Mouse (Mus musculus): ENCODE data around the gene Fam189a1. TPM values are rescaled to one million over a fixed set of nuclear protein-coding genes. Genes with fewer than 3 reads are reported as not detected.
A peak's percentile ranks its signal among the peaks of the same experiment; 100 is the strongest.

The Fam189a1 gene
- polyA plus RNA-seq, 1 experiment from 2014 or later, result 7.7 TPM

DNA sequence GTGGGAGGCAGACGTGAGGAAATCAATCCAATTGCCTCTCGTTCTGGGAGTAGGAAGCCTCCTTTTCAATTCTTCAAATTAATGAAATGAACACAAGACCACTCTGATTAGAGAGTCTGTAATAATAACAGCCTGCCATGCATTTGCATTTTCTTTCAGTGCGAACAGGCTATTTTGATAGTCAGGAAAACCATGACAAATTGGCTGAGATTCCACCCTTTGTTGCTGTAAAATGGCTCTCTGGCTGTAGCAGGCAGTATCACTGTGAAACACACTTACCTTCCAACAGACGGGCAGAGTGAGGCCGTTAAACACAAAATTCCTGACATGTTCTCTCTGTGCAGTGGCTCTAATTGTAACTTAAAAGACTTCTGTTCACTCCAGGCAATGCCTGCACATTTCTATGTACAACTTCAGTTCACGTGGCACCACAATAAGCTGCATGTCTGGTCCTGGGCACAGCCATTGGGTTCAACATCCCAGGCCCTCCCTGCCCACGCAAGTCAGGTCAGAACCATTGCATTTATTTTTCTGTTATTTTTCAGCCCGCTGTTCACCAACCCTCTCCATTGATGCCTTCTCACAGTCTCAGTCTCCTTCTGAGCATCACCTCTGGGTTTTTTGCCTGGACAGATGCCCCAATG is 138.2 kb downstream of the Fam189a1 start:
- Histone ChIP-seq H3K4me2 (replicated peaks) (no peak overlapping the region), H3K9me3 (replicated peaks) (no peaks in the 10 kb centered on the region), H3K27ac (peak overlapping the region; percentile 3; the same call in 1 of the 2 replicates), H3K27me3 (no peaks in the 10 kb centered on the region), H3K9ac (no peak overlapping the region), H3K4me3 (no peak overlapping the region), H3K4me1 (peaks cover 13% of the 10 kb centered on the region), H3K36me3 (no peaks in the 10 kb centered on the region)
- peak; percentile 76 for ATAC-seq (ENCODE audit: low FRiP score)
- 46% methylated on average over 8 of the region's 8 CpGs for WGBS

- no peaks in the 10 kb centered on the region for H3K9me3 ChIP-seq (replicated peaks)
- ATAC-seq (ENCODE audit: low FRiP score), result peak; percentile 54; the same call in 1 of the 2 replicates
- no peak overlapping the region for H3K27ac ChIP-seq
- H3K36me3 ChIP-seq, result no peaks in the 10 kb centered on the region
- no peak overlapping the region for H3K4me3 ChIP-seq
- WGBS, result 70% methylated on average over 5 of the region's 5 CpGs
- H3K27me3 ChIP-seq, result no peaks in the 10 kb centered on the region
- peaks cover 13% of the 10 kb centered on the region for H3K4me1 ChIP-seq
- no peak overlapping the region for H3K4me2 ChIP-seq (replicated peaks)
- H3K9ac ChIP-seq, result no peak overlapping the region
Observed at GRCm38 (mm10) chr7:65017348-65017747, 139.0 kb downstream of the Fam189a1 start.

DNA sequence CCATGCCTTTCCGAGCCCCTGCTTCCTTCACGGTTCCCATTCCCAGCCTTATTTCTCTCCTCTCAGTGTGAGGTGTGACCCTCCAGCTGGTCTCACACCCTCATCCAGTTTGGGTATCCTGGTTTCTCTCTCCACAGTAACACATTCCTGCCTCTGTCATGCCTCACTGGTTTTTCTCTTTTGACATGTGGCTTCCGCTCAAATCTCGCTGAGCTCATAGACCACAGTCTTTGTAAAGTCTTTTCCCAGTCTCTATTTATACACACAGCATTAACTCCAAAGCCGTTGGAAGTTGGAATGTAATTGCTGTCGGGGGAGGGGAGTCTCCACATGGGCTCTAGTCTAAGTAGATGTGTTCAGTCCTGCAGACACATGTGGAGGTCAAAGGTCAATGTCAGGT is 145.2 kb downstream of the Fam189a1 start:
- ATAC-seq (ENCODE audit: low FRiP score), result no peak
- Histone ChIP-seq H3K27me3 (no peaks in the 10 kb centered on the region), H3K4me3 (no peak overlapping the region), H3K9ac (no peak overlapping the region), H3K9me3 (replicated peaks) (no peaks in the 10 kb centered on the region), H3K27ac (no peak overlapping the region), H3K4me1 (0 out of 2 replicates have a peak, but pooled peaks cover 4% of the 10 kb centered on the region), H3K36me3 (no peaks in the 10 kb centered on the region), H3K4me2 (replicated peaks) (no peak overlapping the region)
- WGBS, result 37% methylated on average over 6 of the region's 6 CpGs

DNA sequence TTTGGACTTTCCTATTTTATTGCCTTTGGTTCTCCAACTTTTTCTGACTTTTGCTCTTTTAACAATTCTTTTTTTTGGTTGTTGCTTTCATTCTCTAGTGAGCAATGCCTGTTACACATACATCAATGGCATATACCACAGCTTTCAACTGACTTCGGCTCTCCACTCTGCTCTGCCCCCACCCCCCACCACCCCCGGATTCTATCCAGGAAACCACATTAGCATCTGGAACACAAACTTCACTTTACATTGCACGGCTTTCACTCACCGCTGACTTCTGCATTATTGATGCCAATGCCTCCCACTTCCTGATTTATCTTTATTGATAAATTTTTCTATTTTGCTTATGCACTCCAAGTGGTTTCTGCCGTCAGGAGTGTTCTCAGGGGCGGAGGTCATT is 146.1 kb downstream of the Fam189a1 start:
- WGBS, result 38% methylated on average over 6 of the region's 6 CpGs
- H3K36me3 ChIP-seq, result no peaks in the 10 kb centered on the region
- ATAC-seq (ENCODE audit: low FRiP score), result no peak
- H3K4me3 ChIP-seq, result no peak overlapping the region
- H3K27me3 ChIP-seq, result no peaks in the 10 kb centered on the region
- no peaks in the 10 kb centered on the region for H3K9me3 ChIP-seq (replicated peaks)
- no peak overlapping the region for H3K4me2 ChIP-seq (replicated peaks)
- H3K27ac ChIP-seq, result no peak overlapping the region
- H3K4me1 ChIP-seq, result 0 out of 2 replicates have a peak, but pooled peaks cover 4% of the 10 kb centered on the region
- no peak overlapping the region for H3K9ac ChIP-seq

- no peak for ATAC-seq (ENCODE audit: low FRiP score)
- Histone ChIP-seq H3K36me3 (no peaks in the 10 kb centered on the region), H3K27ac (no peak overlapping the region), H3K4me1 (0 out of 2 replicates have a peak, but pooled peaks cover 4% of the 10 kb centered on the region), H3K27me3 (no peaks in the 10 kb centered on the region), H3K4me3 (no peak overlapping the region), H3K4me2 (replicated peaks) (no peak overlapping the region), H3K9me3 (replicated peaks) (no peaks in the 10 kb centered on the region), H3K9ac (no peak overlapping the region)
- WGBS, result 75% methylated on average over 2 of the region's 2 CpGs
Observed at GRCm38 (mm10) chr7:65005731-65006130, 150.6 kb downstream of the Fam189a1 start.

DNA sequence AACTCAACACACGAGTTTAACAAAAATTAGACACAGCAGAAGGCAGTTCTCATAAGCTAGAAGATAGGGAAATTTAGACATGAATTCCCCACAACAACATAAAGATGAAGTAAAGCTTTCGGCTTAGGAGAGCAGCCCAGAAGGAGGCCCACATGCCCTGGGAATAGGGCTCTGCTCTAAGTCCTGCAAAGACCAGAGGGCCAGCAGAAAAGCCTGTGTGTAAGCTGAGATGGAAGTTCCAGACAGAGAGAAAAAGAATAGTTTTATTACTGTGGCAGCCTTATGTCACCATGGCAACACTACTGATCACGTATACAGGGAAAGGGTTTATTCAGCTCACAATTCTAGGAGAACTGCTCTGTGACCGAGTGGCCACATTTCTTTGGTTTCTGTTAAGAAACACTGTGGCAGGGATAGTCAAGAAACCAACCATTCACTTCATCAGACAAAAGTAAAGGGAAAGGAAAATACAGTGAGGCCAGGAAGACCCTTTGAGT is 156.6 kb downstream of the Fam189a1 start:
- Histone ChIP-seq H3K9me3 (replicated peaks) (no peaks in the 10 kb centered on the region), H3K4me2 (replicated peaks) (no peak overlapping the region), H3K27ac (no peak overlapping the region), H3K4me3 (no peak overlapping the region), H3K27me3 (no peaks in the 10 kb centered on the region), H3K9ac (no peak overlapping the region), H3K4me1 (0 out of 2 replicates have a peak, but pooled peaks cover 4% of the 10 kb centered on the region), H3K36me3 (no peaks in the 10 kb centered on the region)
- ATAC-seq (ENCODE audit: low FRiP score), result no peak
- 61% methylated on average over 4 of the region's 4 CpGs for WGBS

DNA sequence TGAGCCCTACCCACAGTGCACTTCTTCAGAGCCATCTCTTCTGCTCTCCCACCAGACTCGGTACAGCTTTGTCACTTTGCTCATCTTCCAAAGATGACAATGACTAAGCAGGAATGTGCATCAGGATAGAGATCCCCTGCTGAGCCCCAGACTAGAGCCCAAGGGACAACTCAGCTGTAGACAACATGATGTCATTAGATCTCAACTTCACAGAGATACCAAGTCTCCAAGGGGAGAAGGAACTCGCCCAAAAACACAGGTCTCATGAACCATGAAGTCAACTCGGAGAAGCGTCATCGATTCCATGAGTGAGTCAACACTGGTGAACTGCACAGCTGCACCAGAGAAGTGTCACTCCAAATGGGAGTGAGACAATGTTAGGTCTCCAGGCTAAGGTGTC is 158.6 kb downstream of the Fam189a1 start:
- H3K4me2 ChIP-seq (replicated peaks), result no peak overlapping the region
- H3K4me3 ChIP-seq, result no peak overlapping the region
- no peaks in the 10 kb centered on the region for H3K27me3 ChIP-seq
- H3K9ac ChIP-seq, result no peak overlapping the region
- no peak overlapping the region for H3K27ac ChIP-seq
- no peaks in the 10 kb centered on the region for H3K36me3 ChIP-seq
- H3K9me3 ChIP-seq (replicated peaks), result no peaks in the 10 kb centered on the region
- WGBS, result 92% methylated on average over 5 of the region's 5 CpGs
- no peak for ATAC-seq (ENCODE audit: low FRiP score)
- H3K4me1 ChIP-seq, result 0 out of 2 replicates have a peak, but pooled peaks cover 4% of the 10 kb centered on the region

DNA sequence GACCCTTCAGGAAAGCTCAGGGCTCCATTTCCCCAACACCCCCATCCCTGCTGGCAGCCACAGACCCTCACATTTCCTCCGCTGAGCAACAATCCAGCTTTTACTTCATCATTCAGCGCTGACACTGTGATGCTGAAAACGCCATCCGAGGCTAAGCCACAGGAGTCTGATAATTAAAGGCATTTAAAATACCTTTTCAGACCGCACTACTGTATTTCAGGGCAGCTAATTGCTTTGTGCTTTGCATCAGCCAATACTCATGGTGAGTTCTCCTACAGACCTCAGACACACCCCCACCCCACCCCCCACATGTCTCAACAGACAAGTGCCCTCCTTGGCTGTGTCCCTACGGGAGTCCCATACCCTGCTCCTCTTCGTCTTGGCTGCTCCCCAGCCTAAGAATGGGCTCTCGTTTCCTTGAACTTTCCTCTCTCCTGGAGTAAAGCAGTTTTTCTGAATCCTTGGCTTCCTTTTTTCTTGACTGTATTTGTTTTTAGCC is 160.4 kb downstream of the Fam189a1 start:
- 0 out of 2 replicates have a peak, but pooled peaks cover 4% of the 10 kb centered on the region for H3K4me1 ChIP-seq
- no peak overlapping the region for H3K4me3 ChIP-seq
- H3K27ac ChIP-seq, result no peak overlapping the region
- H3K4me2 ChIP-seq (replicated peaks), result no peak overlapping the region
- H3K27me3 ChIP-seq, result no peaks in the 10 kb centered on the region
- 48% methylated on average over 8 of the region's 8 CpGs for WGBS
- no peak overlapping the region for H3K9ac ChIP-seq
- H3K9me3 ChIP-seq (replicated peaks), result no peaks in the 10 kb centered on the region
- no peaks in the 10 kb centered on the region for H3K36me3 ChIP-seq
- ATAC-seq (ENCODE audit: low FRiP score), result no peak

GRCm38 (mm10) chr7:64989406-64989805 is 167.0 kb downstream of the Fam189a1 start:
- no peak overlapping the region for H3K27ac ChIP-seq
- no peaks in the 10 kb centered on the region for H3K36me3 ChIP-seq
- H3K4me3 ChIP-seq, result no peak overlapping the region
- H3K27me3 ChIP-seq, result no peaks in the 10 kb centered on the region
- ATAC-seq (ENCODE audit: low FRiP score), result no peak
- no peaks in the 10 kb centered on the region for H3K4me1 ChIP-seq
- no peak overlapping the region for H3K9ac ChIP-seq
- H3K4me2 ChIP-seq (replicated peaks), result no peak overlapping the region
- WGBS, result 80% methylated on average over 4 of the region's 4 CpGs
- H3K9me3 ChIP-seq (replicated peaks), result no peaks in the 10 kb centered on the region

DNA sequence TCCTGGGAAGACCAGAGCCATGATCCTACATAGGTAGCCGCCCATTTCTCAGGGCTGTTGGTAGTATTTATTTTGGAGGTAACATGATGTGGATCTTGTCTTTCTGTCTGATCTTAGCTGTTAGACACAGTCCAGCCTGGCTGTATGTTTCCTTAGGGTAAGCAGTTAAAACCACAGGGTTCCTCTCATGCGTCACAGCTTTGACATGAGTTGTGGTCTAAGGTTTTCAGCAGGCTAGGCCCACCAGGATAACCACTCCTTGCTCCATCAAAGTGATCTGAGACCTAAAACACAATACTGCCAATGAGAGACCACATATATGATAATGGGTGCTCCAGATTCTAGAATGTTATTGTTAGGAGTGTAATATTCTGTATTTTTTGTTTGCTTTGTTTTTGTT is 168.4 kb downstream of the Fam189a1 start:
- no peaks in the 10 kb centered on the region for H3K27me3 ChIP-seq
- H3K27ac ChIP-seq, result no peak overlapping the region
- no peaks in the 10 kb centered on the region for H3K9me3 ChIP-seq (replicated peaks)
- no peaks in the 10 kb centered on the region for H3K36me3 ChIP-seq
- 79% methylated on average over 2 of the region's 2 CpGs for WGBS
- H3K9ac ChIP-seq, result no peak overlapping the region
- H3K4me2 ChIP-seq (replicated peaks), result no peak overlapping the region
- no peaks in the 10 kb centered on the region for H3K4me1 ChIP-seq
- no peak overlapping the region for H3K4me3 ChIP-seq
- no peak for ATAC-seq (ENCODE audit: low FRiP score)

GRCm38 (mm10) chr7:64984468-64985120 is 171.8 kb downstream of the Fam189a1 start:
- no peak for ATAC-seq (ENCODE audit: low FRiP score)
- Histone ChIP-seq H3K27ac (no peak overlapping the region), H3K9me3 (replicated peaks) (no peaks in the 10 kb centered on the region), H3K4me2 (replicated peaks) (no peak overlapping the region), H3K36me3 (no peaks in the 10 kb centered on the region), H3K4me1 (no peaks in the 10 kb centered on the region), H3K4me3 (no peak overlapping the region), H3K27me3 (no peaks in the 10 kb centered on the region), H3K9ac (no peak overlapping the region)
- WGBS, result 90% methylated on average over 22 of the region's 22 CpGs

DNA sequence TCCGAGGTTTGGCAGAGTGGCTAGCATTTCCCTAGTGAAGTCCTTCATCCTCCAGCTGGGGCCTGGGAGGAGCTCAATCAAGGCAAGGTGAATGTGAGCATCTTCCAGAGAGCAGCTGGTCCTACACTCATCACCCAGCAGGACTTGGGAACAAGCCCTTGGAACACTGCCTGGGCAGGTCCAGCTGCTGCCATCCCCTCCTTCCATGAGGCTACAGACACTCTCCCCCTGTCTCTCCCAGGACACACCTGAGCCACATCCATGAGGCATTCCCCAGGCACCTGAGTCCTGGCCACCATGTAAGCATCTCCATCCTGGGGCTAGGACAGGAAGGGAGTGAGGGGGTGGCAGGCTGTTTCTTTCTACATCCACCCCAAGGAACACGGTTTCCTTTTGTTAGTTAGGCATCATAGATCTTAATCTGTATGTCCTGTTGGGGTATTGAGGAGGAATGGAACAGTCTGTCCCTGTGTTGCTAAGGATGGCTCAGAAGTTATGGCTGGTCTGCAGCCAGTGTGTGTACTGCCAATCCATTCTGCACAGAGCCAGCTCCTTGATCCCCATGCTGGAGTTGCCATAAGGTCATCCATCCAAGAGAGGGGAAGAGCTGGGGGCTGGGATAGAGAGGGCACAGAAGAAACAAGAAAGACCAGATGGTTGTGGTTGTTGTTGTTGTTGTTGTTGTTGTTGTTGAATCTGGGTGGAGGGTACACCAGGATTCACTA is 174.7 kb downstream of the Fam189a1 start:
- Histone ChIP-seq H3K4me3 (no peak overlapping the region), H3K9ac (no peak overlapping the region), H3K9me3 (replicated peaks) (no peaks in the 10 kb centered on the region), H3K27me3 (no peaks in the 10 kb centered on the region), H3K27ac (no peak overlapping the region), H3K4me1 (no peaks in the 10 kb centered on the region), H3K36me3 (no peaks in the 10 kb centered on the region), H3K4me2 (replicated peaks) (no peak overlapping the region)
- no peak for ATAC-seq (ENCODE audit: low FRiP score)
- WGBS, result 68% methylated on average over 2 of the region's 2 CpGs
